Mouse (Mus musculus) cerebral cortex, adult 2 months (tissue): ENCODE results near the gene Igf2r.

Experiments
- WGBS: fragments of 180-500 bp; shearing (Covaris S2); methylation state at CpG from one replicate; pipeline ENCODE4 v1.1.7; 2018; 5-methylcytosine and 5-hydroxymethylcytosine counted together

Igf2r gene

GRCm38 (mm10) chr17:12664156-12664555 is 105.3 kb downstream of the Igf2r start:
- WGBS: 85% methylated on average over 8 of the region's 8 CpGs

GRCm38 (mm10) chr17:12660572-12661260 is 108.7 kb downstream of the Igf2r start:
- WGBS: 73% methylated on average over 13 of the region's 13 CpGs

GRCm38 (mm10) chr17:12659233-12659632 is 110.2 kb downstream of the Igf2r start:
- 91% methylated on average over 10 of the region's 10 CpGs for WGBS

GRCm38 (mm10) chr17:12658784-12659183 is 110.7 kb downstream of the Igf2r start:
- WGBS: 83% methylated on average over 7 of the region's 7 CpGs

- WGBS: 69% methylated on average over 7 of the region's 7 CpGs
These were observed 113.6 kb downstream of the Igf2r start for GRCm38 (mm10) chr17:12655826-12656225.

GRCm38 (mm10) chr17:12654061-12654460 is 115.4 kb downstream of the Igf2r start:
- WGBS: 33% methylated on average over 3 of the region's 3 CpGs

GRCm38 (mm10) chr17:12652604-12653003 is 116.9 kb downstream of the Igf2r start:
- WGBS: 56% methylated on average over 11 of the region's 11 CpGs

GRCm38 (mm10) chr17:12645461-12645860 is 124.0 kb downstream of the Igf2r start:
- WGBS: 55% methylated on average over 5 of the region's 5 CpGs

GRCm38 (mm10) chr17:12641087-12641486 is 128.4 kb downstream of the Igf2r start:
- 71% methylated on average over 4 of the region's 4 CpGs for WGBS

- 88% methylated on average over 3 of the region's 3 CpGs for WGBS
These were observed 129.9 kb downstream of the Igf2r start for GRCm38 (mm10) chr17:12639585-12639984.

GRCm38 (mm10) chr17:12634814-12635213 is 134.7 kb downstream of the Igf2r start:
- WGBS: 61% methylated on average over 4 of the region's 4 CpGs
